Mouse (Mus musculus) left cerebral cortex, postnatal 36 days (tissue): ENCODE data around the gene BC025920. TPM values are rescaled to one million over a fixed set of nuclear protein-coding genes. Genes with fewer than 3 reads are reported as not detected.

Experiments used
- DNase-seq, 2 experiments: peaks; one replicate each; pipeline ENCODE4 v3.0.0; 2021 to 2022; ENCODE audit warnings: low spot score in 2 of 2, mixed read lengths in 1 of 2
- intact Hi-C: fragments of 180-260 bp; cut with DNase I; formaldehyde crosslinking; loops from one replicate; pipeline ENCODE4 v1.15.1; 2025
- total RNA-seq, 2 experiments: library from RNA; stranded (reverse); gene quantifications; 2 replicates each; pipeline ENCODE4 v1.2.3; 2021

BC025920 gene
- total RNA-seq, result 1 to 10 TPM; 3.5 to 3.6 TPM

- DNase-seq, result peak; percentile 90 to 91
- intact Hi-C loops, result loop anchor here (2.0 kb wide), 1 partner anchor 43 kb away; no protein-coding TSS in a partner anchor
Observed at GRCm38 (mm10) chr10:81605974-81606751, at the start of gene BC025920. Gene BC025920, plus strand, starts transcription at chr10:81606270.

DNA sequence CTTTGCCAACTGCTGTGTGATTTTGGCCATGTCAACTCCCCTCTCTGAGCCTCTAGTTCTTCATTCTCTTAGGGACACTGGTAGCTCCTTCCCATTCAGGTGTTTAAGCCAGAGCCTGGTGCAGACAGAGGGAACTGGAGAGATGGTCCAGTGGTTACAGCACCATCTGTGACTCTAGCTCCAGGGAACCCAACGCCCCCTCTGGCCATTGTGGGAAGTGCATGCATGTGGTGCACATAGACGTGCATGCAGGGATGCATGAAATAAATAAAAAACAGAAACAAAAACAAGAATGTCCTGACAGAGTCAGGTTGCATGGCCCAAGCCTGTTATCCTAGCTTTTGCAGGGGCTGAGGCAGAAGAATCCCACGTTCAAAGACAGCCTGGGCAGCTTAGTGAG lies 49.8 kb upstream of the BC025920 start:
- no peak for DNase-seq
- intact Hi-C loops, result no loop called here

DNA sequence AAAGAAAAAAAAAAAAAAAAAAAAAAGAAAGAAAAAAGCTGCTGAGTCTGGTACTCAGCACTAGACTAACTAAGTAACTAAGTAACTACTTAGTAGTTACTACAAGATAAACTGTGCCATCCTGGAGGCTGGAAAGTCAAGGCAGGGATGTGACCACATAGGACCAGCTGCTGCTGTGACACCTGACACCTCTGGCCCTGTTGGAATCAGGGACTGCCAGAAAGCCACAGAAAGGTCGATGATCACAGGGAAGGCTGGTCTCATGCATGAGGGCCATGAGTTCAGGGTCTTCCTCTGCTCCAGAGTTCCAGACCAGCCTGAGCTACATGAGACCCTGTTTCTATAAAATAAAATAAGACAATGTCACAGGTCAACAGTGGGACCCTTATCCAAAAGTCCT lies 48.6 kb upstream of the BC025920 start:
- no peak for DNase-seq
- intact Hi-C loops, result no loop called here

DNA sequence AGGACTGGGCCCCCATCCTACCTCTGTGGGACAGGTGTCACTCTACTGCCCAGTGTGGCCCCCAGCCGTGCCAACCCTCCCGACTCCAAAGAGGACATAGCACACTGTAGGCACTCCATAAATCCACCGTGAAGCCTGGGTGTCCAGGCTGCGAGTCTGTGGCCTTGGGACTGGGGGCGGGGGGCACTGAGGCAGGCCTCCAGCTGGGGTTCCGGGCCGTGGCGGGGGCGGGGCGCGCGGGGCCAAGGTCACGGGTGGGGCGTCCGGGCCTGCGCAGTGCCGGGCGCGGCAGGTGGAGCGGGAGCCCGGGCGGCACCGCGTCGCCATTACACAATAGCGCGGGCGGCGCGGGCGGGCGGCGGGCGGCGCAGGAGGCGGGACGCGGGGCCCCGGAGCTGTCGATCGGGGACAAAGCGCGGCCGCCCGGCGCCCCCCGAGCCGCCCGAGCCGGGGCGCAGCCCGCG lies 46.9 kb upstream of the BC025920 start, which contains the start of gene Aes:
Aes (plus strand) TSS at position 326 of the 464 bp plus-strand sequence.
- intact Hi-C loops, result no loop called here
- DNase-seq, result peak; percentile 77 to 81

DNA sequence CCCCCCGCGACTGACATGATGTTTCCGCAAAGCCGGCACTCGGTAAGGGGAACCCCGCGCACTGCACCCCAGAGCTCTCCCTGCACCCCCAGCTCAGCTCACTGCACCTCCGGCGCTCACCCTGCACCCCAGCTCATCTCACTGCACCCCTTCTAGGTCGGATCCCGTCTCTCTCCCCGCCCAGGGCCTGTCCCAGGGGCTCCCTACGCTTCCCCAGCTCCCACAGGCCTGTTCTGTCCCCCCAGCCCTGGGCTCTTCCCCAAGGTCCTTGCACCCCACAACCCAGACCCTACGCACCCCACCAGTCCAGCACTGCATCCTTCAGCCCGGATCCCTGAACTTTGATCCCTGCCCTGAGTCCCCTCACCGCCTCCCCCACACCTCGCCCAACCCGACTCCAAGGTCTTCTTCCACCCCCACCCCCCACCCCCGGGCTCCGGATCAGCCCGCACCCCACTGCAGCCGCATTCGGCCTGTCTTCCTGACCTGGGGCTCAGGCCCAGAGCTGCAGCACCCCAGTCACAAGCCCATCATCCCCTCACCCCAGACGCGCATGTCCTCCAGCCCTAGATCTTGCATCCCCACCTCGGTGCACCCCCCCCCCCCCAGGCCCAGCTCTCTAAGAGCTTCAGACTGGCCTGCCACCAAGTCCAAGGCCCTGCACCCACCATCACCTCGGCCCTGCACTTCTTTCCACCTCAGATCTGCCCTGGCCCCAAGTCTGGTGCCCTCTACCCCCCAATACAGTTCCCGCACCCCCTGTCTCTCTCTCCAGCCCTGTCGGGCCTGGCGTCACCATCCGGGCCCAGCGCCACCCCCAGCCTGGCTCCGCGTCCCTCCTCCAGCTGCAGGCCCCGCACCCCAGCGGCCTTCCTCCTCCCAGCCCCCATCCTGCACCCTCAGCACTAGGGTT lies 46.2 kb upstream of the BC025920 start:
- intact Hi-C loops, result no loop called here
- DNase-seq, result peak; percentile 80 to 83

- DNase-seq, result no peak
- intact Hi-C loops, result no loop called here
Observed at GRCm38 (mm10) chr10:81560719-81561459, 45.2 kb upstream of the BC025920 start.

DNA sequence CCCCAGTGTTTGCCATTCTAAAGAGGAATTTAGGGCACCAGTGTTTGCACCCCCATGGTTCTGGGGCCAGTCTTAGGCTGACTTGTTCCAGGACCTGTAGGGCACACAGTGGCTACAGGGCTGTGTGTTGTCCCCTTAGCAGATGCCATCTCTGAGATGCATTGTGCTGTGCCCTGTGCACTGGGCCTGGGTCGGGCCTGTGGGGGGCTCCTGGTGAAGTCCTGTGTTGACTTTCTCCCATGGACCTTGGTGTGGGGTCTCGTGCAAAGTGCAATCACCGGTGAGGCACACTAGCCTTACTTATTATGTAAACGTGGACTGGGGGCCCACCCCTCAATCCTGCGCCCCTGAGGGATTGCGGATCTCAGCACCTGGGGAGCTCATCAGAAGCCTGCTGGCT lies 43.7 kb upstream of the BC025920 start:
- intact Hi-C loops, result loop anchor here (2.0 kb wide), 1 partner anchor 42 kb away; no protein-coding TSS in a partner anchor
- no peak for DNase-seq

DNA sequence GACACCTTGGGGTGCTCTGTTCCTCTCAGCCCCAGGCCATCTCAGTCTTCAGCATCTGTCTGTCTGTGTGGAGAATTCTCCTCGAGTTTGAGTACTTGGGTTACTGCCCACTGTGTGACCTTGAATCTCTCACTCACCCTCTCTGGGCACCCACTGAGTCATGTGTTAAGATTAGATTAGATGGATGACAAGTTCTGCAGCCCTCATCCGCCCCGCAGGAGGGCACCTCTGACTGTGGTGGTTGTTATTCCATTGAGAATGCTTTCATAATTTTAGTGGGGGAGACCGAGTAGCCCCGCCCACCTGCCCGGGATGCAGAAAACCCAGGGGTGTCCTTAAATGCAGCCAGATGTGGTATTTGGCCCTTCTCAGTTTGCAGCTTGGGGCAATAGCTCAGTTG lies 42.6 kb upstream of the BC025920 start:
- intact Hi-C loops, result loop anchor here (2.0 kb wide), 1 partner anchor 41 kb away; no protein-coding TSS in a partner anchor
- no peak for DNase-seq

GRCm38 (mm10) chr10:81564216-81564615 lies 41.9 kb upstream of the BC025920 start:
- no peak for DNase-seq
- intact Hi-C loops, result no loop called here

DNA sequence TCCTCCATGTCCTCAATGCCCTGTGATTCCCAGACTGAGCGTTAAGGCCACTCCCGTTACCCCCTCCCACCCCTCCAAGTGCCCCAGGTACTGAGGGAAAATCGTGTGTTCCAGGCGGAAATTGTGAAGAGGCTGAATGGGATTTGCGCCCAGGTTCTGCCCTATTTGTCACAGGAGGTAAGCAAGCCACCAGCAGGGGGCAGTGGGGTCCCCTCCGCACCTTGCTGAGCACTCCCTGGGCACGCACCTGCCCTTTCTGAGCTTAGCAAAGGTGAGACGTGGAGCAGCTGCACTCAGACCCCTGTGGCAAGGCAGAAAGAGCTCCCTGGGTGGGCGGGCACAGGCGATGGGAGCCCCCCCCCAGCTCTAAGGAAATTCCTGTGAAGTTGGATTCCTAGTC lies 41.3 kb upstream of the BC025920 start:
- DNase-seq, result no peak
- intact Hi-C loops, result no loop called here

DNA sequence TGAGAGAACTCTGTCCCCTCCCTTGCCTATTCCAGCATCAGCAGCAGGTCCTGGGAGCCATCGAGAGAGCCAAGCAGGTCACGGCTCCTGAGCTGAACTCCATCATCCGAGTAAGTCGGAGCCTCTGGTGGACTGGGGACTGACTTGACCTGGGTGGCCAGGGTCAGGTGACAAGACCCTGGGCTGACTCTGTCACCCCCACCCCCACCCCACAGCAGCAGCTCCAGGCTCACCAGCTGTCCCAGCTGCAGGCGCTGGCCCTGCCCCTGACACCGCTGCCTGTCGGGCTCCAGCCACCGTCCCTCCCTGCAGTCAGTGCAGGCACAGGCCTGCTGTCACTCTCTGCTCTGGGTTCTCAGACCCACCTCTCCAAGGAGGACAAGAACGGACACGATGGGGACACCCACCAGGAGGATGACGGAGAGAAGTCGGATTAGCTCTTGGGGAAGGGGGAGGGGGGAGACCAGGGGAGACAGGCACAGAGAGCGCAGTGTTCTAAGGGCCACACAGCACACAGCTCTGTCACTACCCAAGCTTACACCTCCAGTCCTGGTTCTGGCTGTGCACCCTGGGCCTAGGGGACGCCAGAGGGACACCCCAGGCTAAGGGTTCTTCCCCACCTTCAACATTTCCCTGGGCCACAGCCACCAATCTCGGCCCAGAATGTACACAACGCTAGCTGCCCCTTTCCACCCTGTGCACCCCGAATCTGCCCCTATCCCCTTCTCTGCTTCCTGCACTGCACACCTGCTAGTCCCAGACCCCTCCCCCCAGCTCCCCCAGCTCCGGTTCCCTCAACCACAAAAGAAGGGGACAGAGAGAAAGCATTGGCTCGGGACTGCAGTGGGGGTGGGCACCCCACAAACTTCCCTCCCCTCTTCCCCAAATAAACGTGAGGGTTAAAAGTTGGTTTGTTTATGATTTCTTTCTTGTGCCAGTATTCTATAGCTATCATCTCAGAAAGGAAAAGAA lies 40.5 kb upstream of the BC025920 start:
- DNase-seq, result no peak
- intact Hi-C loops, result no loop called here

- DNase-seq, result no peak
- intact Hi-C loops, result no loop called here
Observed at GRCm38 (mm10) chr10:81568381-81569191, 37.5 kb upstream of the BC025920 start.

DNA sequence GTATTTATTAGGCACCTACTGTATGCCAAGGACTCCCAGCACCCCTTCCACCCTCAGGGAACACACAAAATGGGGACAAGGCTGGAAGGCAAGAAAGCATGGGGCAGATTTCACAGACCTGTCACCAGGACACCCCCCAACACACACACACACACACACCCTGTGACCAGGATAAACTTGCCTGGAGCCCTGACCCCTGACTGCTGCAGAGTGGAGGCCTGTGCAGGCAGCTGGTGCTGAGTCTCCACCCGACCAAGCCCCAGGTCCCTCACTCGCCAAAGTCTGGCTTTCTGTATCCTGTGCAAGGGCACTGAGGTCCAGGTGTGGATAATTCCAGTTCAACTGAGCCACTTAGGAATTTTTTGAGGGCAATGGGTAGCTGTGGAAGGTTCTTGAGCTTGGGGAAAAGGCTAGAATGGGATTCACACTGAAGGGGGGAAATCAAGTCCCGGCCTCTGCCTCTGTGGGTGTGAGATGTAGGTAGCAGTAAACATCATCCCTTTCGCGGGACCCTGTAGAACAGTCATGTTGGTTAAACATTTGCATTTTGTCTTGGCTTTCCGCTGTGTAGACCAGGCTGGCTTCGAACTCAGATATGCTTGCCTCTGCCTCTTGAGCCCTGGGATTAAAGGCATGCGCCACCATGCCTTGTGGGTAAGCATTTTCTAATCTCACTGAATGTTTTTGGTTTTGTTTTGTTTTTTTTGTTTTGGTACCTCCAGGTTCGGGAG lies 36.4 kb upstream of the BC025920 start:
- no peak for DNase-seq
- intact Hi-C loops, result no loop called here

GRCm38 (mm10) chr10:81570238-81570800 lies 35.8 kb upstream of the BC025920 start:
- intact Hi-C loops, result no loop called here
- no peak for DNase-seq

DNA sequence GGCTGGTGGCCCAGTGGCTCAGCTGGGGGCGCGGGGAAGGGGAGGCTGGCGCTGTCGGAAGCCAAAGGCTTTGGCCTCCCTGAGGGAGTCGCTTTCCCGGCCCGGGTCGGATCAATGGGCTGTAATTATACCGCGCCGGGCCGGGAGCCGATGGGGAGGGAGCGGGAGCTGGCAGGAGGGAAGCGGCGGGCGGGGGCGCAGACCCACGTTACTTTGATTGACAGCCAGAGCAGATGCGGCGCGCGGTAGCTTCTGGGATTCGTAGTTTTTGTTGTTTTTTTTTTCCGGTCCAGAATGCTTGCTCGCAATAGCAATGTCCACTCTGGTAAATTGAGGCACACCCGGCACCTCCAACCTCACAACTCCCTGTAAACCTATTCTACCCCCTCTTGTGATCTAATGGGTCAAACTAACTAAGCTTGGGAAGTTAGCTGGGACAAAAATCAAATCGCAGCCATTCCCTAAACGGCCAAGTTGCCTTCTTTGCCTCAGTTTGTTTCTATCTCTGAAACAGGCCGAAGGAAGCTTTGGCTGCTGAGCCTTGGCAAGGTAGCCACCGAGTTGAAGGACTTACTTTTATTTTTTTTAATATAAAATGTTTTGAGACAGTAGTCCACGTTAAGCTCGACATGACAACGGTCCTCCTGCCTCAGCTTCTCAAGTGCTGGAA lies 35.1 kb upstream of the BC025920 start:
- peak; percentile 92 to 93 for DNase-seq
- intact Hi-C loops, result no loop called here

DNA sequence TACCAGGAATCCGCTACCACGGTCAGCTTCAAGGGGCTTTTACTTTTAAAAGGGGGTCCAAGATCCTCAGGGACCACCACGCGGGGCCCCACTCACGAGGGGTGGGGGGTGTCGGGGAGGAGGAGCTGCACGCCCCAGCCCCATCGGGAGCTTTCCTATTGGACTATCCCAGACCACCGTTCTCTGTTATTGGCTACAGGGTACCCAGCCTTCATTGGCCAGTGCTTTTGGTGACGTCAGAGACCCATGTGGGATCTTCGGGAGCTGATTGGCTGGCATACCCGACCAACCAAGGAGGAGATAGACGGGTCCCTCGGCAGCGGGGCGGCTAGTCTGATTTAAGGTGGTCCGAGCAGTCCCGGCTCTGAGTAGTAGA lies 34.6 kb upstream of the BC025920 start:
- intact Hi-C loops, result no loop called here
- peak; percentile 98 to 99 for DNase-seq
